Mouse (Mus musculus) forebrain, embryonic 16.5 days (tissue): ENCODE results near the gene Rad21l. TPM values are rescaled to one million over a fixed set of nuclear protein-coding genes. Genes with fewer than 3 reads are reported as not detected.

Experiments used
- ATAC-seq: fragments of 200-750 bp; cut with Nextera tagmentation; 2 replicates; pipeline ENCODE4 v1.8.0; 2017; ENCODE audit warnings: mild to moderate bottlenecking, moderate library complexity
- H3K27ac ChIP-seq: fragments of 300-500 bp; sonication (generic); 2 replicates; pipeline ENCODE4 v1.5.1; 2014; ENCODE audit warnings: low read length, control low read depth
- H3K27me3 ChIP-seq: fragments of 300-500 bp; sonication (generic); replicated peaks from 2 replicates; pipeline ENCODE4 v1.6.1; 2014; ENCODE audit warnings: low read length; ENCODE audit not compliant: control insufficient read depth, insufficient read depth
- H3K36me3 ChIP-seq: fragments of 300-500 bp; sonication (generic); 2 replicates; pipeline ENCODE4 v1.6.1; 2014; ENCODE audit not compliant: control insufficient read depth, insufficient read depth
- H3K4me1 ChIP-seq: fragments of 300-500 bp; sonication (generic); replicated peaks from 2 replicates; pipeline ENCODE4 v1.6.1; 2014; ENCODE audit warnings: low read length; ENCODE audit not compliant: control insufficient read depth, insufficient read depth
- H3K4me2 ChIP-seq: fragments of 300-500 bp; sonication (generic); 2 replicates; pipeline ENCODE4 v1.6.1; 2014; ENCODE audit warnings: mild to moderate bottlenecking, low read length, control low read depth
- H3K4me3 ChIP-seq: fragments of 300-500 bp; sonication (generic); replicated peaks from 2 replicates; pipeline ENCODE4 v1.5.1; 2014; ENCODE audit warnings: mild to moderate bottlenecking, low read length, control low read depth
- H3K9ac ChIP-seq: fragments of 300-500 bp; sonication (generic); replicated peaks from 2 replicates; pipeline ENCODE4 v1.6.1; 2014; ENCODE audit warnings: low read depth, low read length, control low read depth
- H3K9me3 ChIP-seq: fragments of 300-500 bp; sonication (generic); 2 replicates; pipeline ENCODE4 v1.6.1; 2016; ENCODE audit warnings: low read length; ENCODE audit not compliant: control insufficient read depth
- WGBS: fragments of 180-500 bp; shearing (Covaris S2); extraction: QIAGEN DNeasy Blood & Tissue Kit; methylation state at CpG from one replicate; pipeline ENCODE4 v1.1.7; 2014; 5-methylcytosine and 5-hydroxymethylcytosine counted together
- polyA plus RNA-seq: library from polyadenylated mRNA; unstranded; fragments of >200 nt; fragmentation: Nextera tagmentation; extraction: Ambion mirVana; gene quantifications from 2 replicates; pipeline ENCODE4 v1.2.1, GENCODE M21; 2015

The Rad21l gene
- polyA plus RNA-seq, 1 experiment from 2014 or later = not detected

DNA sequence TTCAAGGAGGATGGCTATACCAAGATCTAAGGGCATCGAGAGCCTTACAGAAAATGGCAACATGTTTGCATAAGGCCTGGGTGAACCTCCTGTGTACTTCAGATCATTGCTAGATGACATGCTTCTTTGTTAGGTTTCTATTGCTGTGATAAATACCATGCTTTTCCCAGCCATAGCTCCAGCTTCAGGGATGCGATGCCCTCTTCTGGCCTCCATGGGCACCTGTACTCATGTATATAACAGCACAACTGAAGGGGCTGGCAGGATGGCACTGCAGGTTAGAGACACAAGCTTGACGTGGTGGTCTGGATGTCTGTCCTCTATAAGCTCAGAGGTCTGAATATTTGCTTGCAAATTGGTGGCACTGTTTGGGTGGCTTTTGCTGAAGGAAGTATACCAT is 14.0 kb upstream of the Rad21l start:
- 52% methylated on average over 3 of the region's 3 CpGs for WGBS
- H3K27me3 ChIP-seq = no peaks in the 10 kb centered on the region
- H3K4me2 ChIP-seq = no peak overlapping the region
- H3K9ac ChIP-seq = no peak overlapping the region
- H3K4me3 ChIP-seq = no peak overlapping the region
- H3K36me3 ChIP-seq = no peaks in the 10 kb centered on the region
- no peak overlapping the region for H3K27ac ChIP-seq
- H3K4me1 ChIP-seq = no peaks in the 10 kb centered on the region
- no peaks in the 10 kb centered on the region for H3K9me3 ChIP-seq
- peak; percentile 79 for ATAC-seq

DNA sequence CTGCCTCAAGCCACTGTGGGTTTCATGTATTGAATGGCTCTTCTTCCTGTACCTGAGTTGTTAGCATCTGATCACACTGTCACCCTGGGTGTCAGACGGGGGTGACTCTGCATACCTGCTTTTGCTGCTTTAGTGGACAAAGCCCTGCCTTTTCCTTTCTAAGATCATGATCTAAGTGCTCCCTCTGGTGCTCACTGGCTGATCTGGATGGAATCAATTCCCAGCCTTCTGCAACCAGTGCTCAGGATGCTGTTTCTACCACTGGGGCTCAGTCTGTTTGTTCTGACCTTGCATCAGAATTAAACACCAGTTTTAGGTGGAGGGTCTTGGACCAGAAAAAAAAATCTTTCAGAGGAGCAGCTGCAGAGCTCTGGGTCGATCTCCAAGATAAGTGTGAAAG is 7.9 kb upstream of the Rad21l start:
- H3K4me3 ChIP-seq = no peak overlapping the region
- H3K4me1 ChIP-seq = no peaks in the 10 kb centered on the region
- H3K9ac ChIP-seq = no peak overlapping the region
- no peak overlapping the region for H3K4me2 ChIP-seq
- no peaks in the 10 kb centered on the region for H3K36me3 ChIP-seq
- ATAC-seq = no peak
- H3K9me3 ChIP-seq = no peaks in the 10 kb centered on the region
- H3K27me3 ChIP-seq = no peaks in the 10 kb centered on the region
- 64% methylated on average over 2 of the region's 2 CpGs for WGBS
- H3K27ac ChIP-seq = no peak overlapping the region

DNA sequence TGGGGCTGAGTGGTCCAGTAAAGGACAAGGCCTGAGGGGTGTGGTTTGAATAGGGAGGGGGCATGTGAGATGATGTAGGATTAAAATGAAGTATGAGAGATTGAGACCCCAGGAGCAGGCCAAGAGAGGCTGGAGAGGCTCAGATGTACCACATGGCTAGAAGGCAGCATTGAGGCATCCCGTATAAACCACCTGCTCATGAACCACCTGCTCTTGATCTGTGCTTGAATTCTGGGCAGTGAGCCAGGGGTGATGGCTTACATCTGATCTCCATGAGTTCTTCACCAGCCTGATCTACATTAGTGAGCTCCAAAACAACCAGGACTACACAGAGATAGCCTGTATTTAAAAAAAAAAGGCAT is 2.6 kb upstream of the Rad21l start:
- H3K9ac ChIP-seq = no peak overlapping the region
- H3K4me2 ChIP-seq = no peak overlapping the region
- ATAC-seq = no peak
- no peaks in the 10 kb centered on the region; the same call in 1 of the 2 replicates for H3K4me1 ChIP-seq
- H3K27ac ChIP-seq = no peak overlapping the region
- WGBS = 54% methylated on average over 1 of the region's 1 CpGs
- no peaks in the 10 kb centered on the region for H3K9me3 ChIP-seq
- H3K36me3 ChIP-seq = no peaks in the 10 kb centered on the region
- no peak overlapping the region for H3K4me3 ChIP-seq
- no peaks in the 10 kb centered on the region for H3K27me3 ChIP-seq

GRCm38 (mm10) chr2:151670026-151670967 is 2.0 kb upstream of the Rad21l start:
- Histone ChIP-seq H3K4me2 (peak overlapping the region; percentile 26), H3K27ac (no peak overlapping the region), H3K4me3 (no peak overlapping the region), H3K4me1 (no peaks in the 10 kb centered on the region; the same call in 1 of the 2 replicates), H3K36me3 (no peaks in the 10 kb centered on the region), H3K9ac (no peak overlapping the region), H3K9me3 (no peaks in the 10 kb centered on the region), H3K27me3 (no peaks in the 10 kb centered on the region)
- 42% methylated on average over 48 of the region's 48 CpGs for WGBS
- ATAC-seq = peak; percentile 20; the same call in 1 of the 2 replicates

DNA sequence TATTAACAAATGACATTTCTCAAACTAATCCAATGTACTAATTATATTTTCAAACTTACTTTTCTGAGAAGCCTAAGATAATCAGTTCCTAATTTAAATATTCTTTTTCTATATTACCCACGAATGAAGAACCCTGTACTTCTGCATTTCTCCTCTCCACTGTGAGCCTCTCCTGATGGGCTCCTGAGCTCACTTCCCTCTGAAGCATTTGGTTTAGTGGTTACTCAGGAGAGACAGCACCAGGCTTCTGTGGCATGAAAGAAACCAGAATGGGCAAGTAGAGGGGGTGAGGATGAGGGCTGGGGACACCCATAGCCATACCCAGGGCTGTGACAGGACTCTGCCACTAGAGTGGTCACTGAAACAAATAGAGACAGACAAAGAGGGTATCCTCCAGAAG is 16.3 kb downstream of the Rad21l start:
- no peaks in the 10 kb centered on the region for H3K36me3 ChIP-seq
- H3K9me3 ChIP-seq = no peaks in the 10 kb centered on the region
- H3K4me1 ChIP-seq = no peaks in the 10 kb centered on the region
- no peak overlapping the region for H3K27ac ChIP-seq
- no peak overlapping the region for H3K9ac ChIP-seq
- no peak overlapping the region for H3K4me2 ChIP-seq
- 74% methylated on average over 1 of the region's 1 CpGs for WGBS
- ATAC-seq = no peak
- no peaks in the 10 kb centered on the region for H3K27me3 ChIP-seq
- H3K4me3 ChIP-seq = no peak overlapping the region

DNA sequence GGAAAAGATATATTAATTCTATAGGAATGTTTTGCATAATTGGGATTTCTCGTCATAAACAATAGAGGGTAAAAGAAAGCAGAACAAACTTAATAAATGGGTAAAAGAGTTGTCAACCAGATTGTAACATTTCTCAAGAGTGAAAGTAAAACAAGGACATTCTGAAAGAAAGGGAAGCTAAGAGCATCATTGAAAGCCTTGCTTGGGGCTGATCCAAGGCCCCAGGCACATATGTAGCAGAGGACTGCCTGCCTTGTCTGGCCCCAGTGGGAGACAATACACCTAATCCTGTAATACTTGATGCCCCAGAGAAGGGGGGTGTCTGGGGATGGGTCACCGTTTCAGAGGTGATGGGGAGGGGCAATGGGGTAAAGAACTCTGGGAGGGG is 32.3 kb downstream of the Rad21l start:
- Histone ChIP-seq H3K27me3 (no peaks in the 10 kb centered on the region), H3K9ac (no peak overlapping the region), H3K4me2 (no peak overlapping the region), H3K9me3 (no peaks in the 10 kb centered on the region), H3K4me1 (peaks cover 13% of the 10 kb centered on the region), H3K4me3 (no peak overlapping the region), H3K27ac (no peak overlapping the region), H3K36me3 (no peaks in the 10 kb centered on the region)
- WGBS = 36% methylated on average over 2 of the region's 2 CpGs
- ATAC-seq = no peak

DNA sequence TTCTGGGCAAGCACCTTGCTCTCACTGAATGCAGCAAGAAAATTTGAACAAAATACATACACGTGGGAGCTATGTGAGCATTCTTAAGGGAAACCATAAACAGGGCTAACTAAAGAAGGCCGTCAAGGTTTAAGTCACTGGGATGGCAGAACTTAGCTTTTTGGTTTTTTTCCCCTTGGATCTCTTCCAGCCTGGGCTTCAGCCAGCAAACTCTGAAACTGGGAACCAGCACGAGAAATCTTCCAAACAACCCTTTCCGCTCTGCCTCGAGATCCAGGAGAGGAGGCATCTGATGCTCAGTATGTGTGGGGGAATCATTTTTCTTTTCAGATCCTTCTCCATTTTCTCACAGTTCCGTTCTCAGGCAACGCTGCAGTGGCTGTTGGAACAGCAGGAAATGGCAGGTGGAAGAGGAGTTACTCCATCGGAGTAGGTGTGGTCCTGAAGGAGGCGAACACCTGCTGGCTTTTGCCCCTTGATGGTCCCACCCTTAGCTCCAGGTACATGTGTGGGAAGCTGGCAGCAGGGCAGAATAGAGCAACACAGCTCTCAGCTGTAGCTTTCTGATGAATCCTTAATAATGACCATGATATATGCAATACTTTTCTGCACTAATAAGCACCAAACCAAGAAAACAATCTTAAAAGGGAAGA is 32.8 kb downstream of the Rad21l start:
- 52% methylated on average over 9 of the region's 9 CpGs for WGBS
- ATAC-seq = no peak
- H3K36me3 ChIP-seq = no peaks in the 10 kb centered on the region

DNA sequence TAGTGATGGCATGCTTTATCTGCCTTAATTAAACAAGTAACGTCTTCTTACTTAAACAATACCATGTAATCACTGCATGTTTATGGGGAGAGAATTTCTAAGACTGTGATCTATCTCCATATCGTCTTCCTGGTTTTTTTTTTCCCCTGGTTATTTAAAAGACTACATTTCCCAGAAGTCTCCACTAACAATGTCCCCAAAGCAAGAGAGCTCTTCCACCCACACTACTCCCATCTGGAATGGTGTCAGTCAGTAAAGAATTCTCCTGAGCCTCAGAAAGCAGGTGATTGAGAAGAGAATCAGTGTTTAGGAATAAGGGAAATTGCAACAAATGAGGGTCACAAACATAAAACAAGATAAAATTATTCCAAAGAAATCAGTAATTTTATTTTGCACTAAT is 33.4 kb downstream of the Rad21l start:
- peak; percentile 32; the same call in 1 of the 2 replicates for ATAC-seq
- H3K27me3 ChIP-seq = no peaks in the 10 kb centered on the region
- no peak overlapping the region for H3K9ac ChIP-seq
- H3K9me3 ChIP-seq = no peaks in the 10 kb centered on the region
- no peak overlapping the region for H3K27ac ChIP-seq
- H3K4me3 ChIP-seq = no peak overlapping the region
- no peak overlapping the region for H3K4me2 ChIP-seq
- H3K36me3 ChIP-seq = no peaks in the 10 kb centered on the region
- H3K4me1 ChIP-seq = peaks cover 13% of the 10 kb centered on the region
- WGBS = 30% methylated on average over 2 of the region's 2 CpGs

More for the DNA sequence above, 32.8 kb downstream of the Rad21l start:
- peaks cover 13% of the 10 kb centered on the region for H3K4me1 ChIP-seq
- no peak overlapping the region for H3K9ac ChIP-seq
- no peaks in the 10 kb centered on the region for H3K9me3 ChIP-seq
- H3K27ac ChIP-seq = no peak overlapping the region
- H3K4me3 ChIP-seq = no peak overlapping the region
- no peaks in the 10 kb centered on the region for H3K27me3 ChIP-seq
- no peak overlapping the region for H3K4me2 ChIP-seq

DNA sequence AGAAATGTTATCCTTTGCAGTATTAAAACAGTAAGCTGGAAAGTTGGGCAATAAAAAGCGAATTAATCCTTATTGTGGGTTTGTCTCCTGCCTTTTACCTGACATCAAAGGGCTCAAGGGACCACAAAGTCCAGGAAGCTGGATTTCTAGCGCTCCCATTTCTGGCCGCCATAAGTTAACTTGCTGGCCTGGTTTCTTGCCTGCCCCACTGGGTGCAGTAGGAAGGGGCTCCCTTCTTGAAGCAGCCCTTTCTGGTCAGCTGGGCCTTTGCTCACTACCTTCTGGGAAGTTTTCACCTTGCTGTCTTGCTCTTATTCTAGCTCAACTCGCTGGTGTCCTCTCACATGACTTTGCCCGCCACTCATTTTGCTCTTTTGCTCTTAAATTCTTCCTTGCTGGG is 35.4 kb downstream of the Rad21l start:
- no peaks in the 10 kb centered on the region for H3K36me3 ChIP-seq
- ATAC-seq = no peak
- WGBS = 58% methylated on average over 5 of the region's 5 CpGs
- peaks cover 13% of the 10 kb centered on the region for H3K4me1 ChIP-seq
- no peaks in the 10 kb centered on the region for H3K9me3 ChIP-seq
- no peak overlapping the region for H3K4me3 ChIP-seq
- no peak overlapping the region for H3K9ac ChIP-seq
- no peaks in the 10 kb centered on the region for H3K27me3 ChIP-seq
- no peak overlapping the region for H3K4me2 ChIP-seq
- no peak overlapping the region for H3K27ac ChIP-seq
